8 mouse cellular contexts compared by ENCODE assay signal in the genomic region with DNA sequence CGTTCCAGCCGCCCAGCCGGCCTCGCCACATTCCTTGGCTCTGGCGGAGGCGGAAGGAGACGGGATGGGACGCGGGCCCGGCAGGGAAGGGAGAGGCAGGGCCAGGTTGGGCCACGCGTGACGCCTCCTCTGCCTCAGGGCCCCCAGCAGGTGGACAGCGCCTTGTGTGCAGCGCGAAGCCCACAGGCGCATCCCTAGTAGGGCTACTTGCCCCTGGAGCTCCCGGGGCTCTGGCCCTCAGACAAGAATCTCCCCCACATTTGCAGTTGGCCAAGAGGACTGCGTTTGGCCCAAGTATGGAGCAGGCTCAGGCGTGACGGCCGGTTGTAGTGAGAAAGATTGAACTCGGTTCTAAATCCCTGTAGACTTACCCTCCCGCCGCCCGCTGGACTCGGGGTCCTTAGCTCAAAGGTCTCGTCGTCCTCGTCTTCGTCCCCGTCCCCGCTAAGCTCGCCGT. TPM values are rescaled to one million over a fixed set of nuclear protein-coding genes. Genes with fewer than 3 reads are reported as not detected.
DNase-seq lines count a peak whose midpoint lies in the region; ATAC-seq and TF ChIP-seq lines count a peak whose summit lies in the region.

A gene (plus strand): TSS at position 170 of the 457 bp plus-strand sequence.

- peak within 1 kb of the TSS; percentile 63 for H3K9ac ChIP-seq in forebrain, postnatal 0 days
- peak within 1 kb of the TSS; percentile 78 for H3K9ac ChIP-seq in hindbrain, embryonic 16.5 days (ENCODE audit: low read depth, low read length)
- H3K9ac ChIP-seq in limb, embryonic 11.5 days (ENCODE audit: low read length), result peak within 1 kb of the TSS; percentile 45
- peak within 1 kb of the TSS; percentile 64 for H3K9ac ChIP-seq in midbrain, postnatal 0 days (replicated peaks; ENCODE audit: low read length, poor library complexity, severe bottlenecking)

- peak within 1 kb of the TSS; percentile 71 for H3K4me3 ChIP-seq in forebrain, postnatal 0 days (ENCODE audit: low read depth, low read length)
- peak within 1 kb of the TSS; percentile 69 for H3K4me3 ChIP-seq in hindbrain, embryonic 16.5 days (ENCODE audit: low read length)
- peak within 1 kb of the TSS; percentile 61 for H3K4me3 ChIP-seq in limb, embryonic 11.5 days (ENCODE audit: low read depth, low read length)
- peak within 1 kb of the TSS; percentile 65 for H3K4me3 ChIP-seq in midbrain, postnatal 0 days (ENCODE audit: low read depth, low read length)

- peak within 1 kb of the TSS; percentile 61 for H3K4me2 ChIP-seq in forebrain, postnatal 0 days (ENCODE audit: low read depth)
- peak within 1 kb of the TSS; percentile 90 for H3K4me2 ChIP-seq in hindbrain, embryonic 16.5 days (ENCODE audit: low read length)
- peak within 1 kb of the TSS; percentile 94 for H3K4me2 ChIP-seq in limb, embryonic 11.5 days (ENCODE audit: low read depth, severe bottlenecking)
- peak within 1 kb of the TSS; percentile 91 for H3K4me2 ChIP-seq in midbrain, postnatal 0 days (ENCODE audit: low read depth, low read length, poor library complexity, severe bottlenecking)

- H3K27me3 ChIP-seq in forebrain, postnatal 0 days (ENCODE audit: insufficient read depth, low read length), result peaks cover 52% of the 10 kb centered on the region
- peaks cover 32% of the 10 kb centered on the region for H3K27me3 ChIP-seq in hindbrain, embryonic 16.5 days (replicated peaks; ENCODE audit: control insufficient read depth, insufficient read depth, low read length)
- H3K27me3 ChIP-seq in limb, embryonic 11.5 days (ENCODE audit: control insufficient read depth, insufficient read depth, low read length), result peaks cover 77% of the 10 kb centered on the region
- peaks cover 33% of the 10 kb centered on the region for H3K27me3 ChIP-seq in midbrain, postnatal 0 days (ENCODE audit: insufficient read depth, low read length)

- H3K4me1 ChIP-seq in forebrain, postnatal 0 days (ENCODE audit: insufficient read depth), result peaks cover 18% of the 10 kb centered on the region
- H3K4me1 ChIP-seq in hindbrain, embryonic 16.5 days (ENCODE audit: control insufficient read depth, insufficient read depth, low read depth, low read length), result peaks cover 56% of the 10 kb centered on the region
- peaks cover 37% of the 10 kb centered on the region for H3K4me1 ChIP-seq in limb, embryonic 11.5 days (ENCODE audit: control insufficient read depth, insufficient read depth, low read length)
- peaks cover 27% of the 10 kb centered on the region for H3K4me1 ChIP-seq in midbrain, postnatal 0 days (ENCODE audit: insufficient read depth, low read length)

- under 1% methylated on average over 35 of the region's 35 CpGs for WGBS in forebrain, postnatal 0 days
- 0% methylated on average over 27 of the region's 35 CpGs for WGBS in hindbrain, embryonic 16.5 days
- 1% methylated on average over 35 of the region's 35 CpGs for WGBS in limb, embryonic 11.5 days
- 0% methylated on average over 30 of the region's 35 CpGs for WGBS in midbrain, postnatal 0 days

- TF ChIP-seq CTCF in forebrain, postnatal 0 days (IDR thresholded peaks at IDR 0.05; ENCODE audit: low read depth), result no peak
- no peak for TF ChIP-seq CTCF in midbrain, postnatal 0 days (IDR thresholded peaks at IDR 0.05)

- no peaks in the 10 kb centered on the region for H3K9me3 ChIP-seq in forebrain, postnatal 0 days (ENCODE audit: low read length)
- no peaks in the 10 kb centered on the region for H3K9me3 ChIP-seq in hindbrain, embryonic 16.5 days (ENCODE audit: control insufficient read depth, low read length)
- no peaks in the 10 kb centered on the region for H3K9me3 ChIP-seq in limb, embryonic 11.5 days (ENCODE audit: control insufficient read depth, low read length)
- no peaks in the 10 kb centered on the region for H3K9me3 ChIP-seq in midbrain, postnatal 0 days (ENCODE audit: low read length)

- DNase-seq in cerebellum, adult 11-12 months, result peak; percentile 83
- DNase-seq in adrenal gland, postnatal 36 days, result peak; percentile 79 to 82
- no peak for DNase-seq in forebrain, postnatal 0 days
- DNase-seq in limb, embryonic 11.5 days (ENCODE audit: low spot score), result peak; percentile 60
- DNase-seq in midbrain, postnatal 0 days (ENCODE audit: low spot score), result peak; percentile 37

- no peak for ATAC-seq in cerebellum, adult (ENCODE audit: insufficient number of reproducible peaks, low FRiP score, low TSS enrichment)
- ATAC-seq in forebrain, postnatal 0 days, result no peak
- ATAC-seq in hindbrain, embryonic 16.5 days, result no peak
- ATAC-seq in limb, embryonic 11.5 days (ENCODE audit: insufficient number of reproducible peaks, low FRiP score, low TSS enrichment, low read depth), result no peak
- no peak for ATAC-seq in midbrain, postnatal 0 days (ENCODE audit: low FRiP score)
- ATAC-seq in inflammation-experienced regulatory T-cells, adult 6 months, result no peak

- peak within 1 kb of the TSS; percentile 64; the same call in 1 of the 2 replicates for H3K27ac ChIP-seq in forebrain, postnatal 0 days (ENCODE audit: low read depth, low read length)
- peak within 1 kb of the TSS; percentile 82 for H3K27ac ChIP-seq in hindbrain, embryonic 16.5 days (ENCODE audit: low read depth, low read length)
- no peak within 1 kb of the TSS for H3K27ac ChIP-seq in limb, embryonic 11.5 days (replicated peaks; ENCODE audit: low read depth, low read length)
- peak within 1 kb of the TSS; percentile 74 for H3K27ac ChIP-seq in midbrain, postnatal 0 days (ENCODE audit: low read depth, low read length)

- H3K36me3 ChIP-seq in forebrain, postnatal 0 days (ENCODE audit: insufficient read depth), result peaks cover 9% of the 10 kb centered on the region
- peaks cover 9% of the 10 kb centered on the region for H3K36me3 ChIP-seq in hindbrain, embryonic 16.5 days (ENCODE audit: control insufficient read depth, insufficient read depth, low read length)
- no peaks in the 10 kb centered on the region; the same call in 1 of the 2 replicates for H3K36me3 ChIP-seq in limb, embryonic 11.5 days (ENCODE audit: control insufficient read depth, insufficient read depth, low read length)
- H3K36me3 ChIP-seq in midbrain, postnatal 0 days (ENCODE audit: insufficient read depth, low read length), result peaks cover 20% of the 10 kb centered on the region

RNA-seq across cellular contexts. Expression of the gene that starts here (rescaled TPM):
- 1 to 10 TPM; 4.6 to 4.9 TPM for total RNA-seq in adrenal gland, postnatal 36 days (2021)
- 3.0 and 3.5 TPM in 2 replicates for total RNA-seq in forebrain, postnatal 0 days (2014; rRNA removed)
- polyA plus RNA-seq in forebrain, postnatal 0 days (2015; fragmentation: Nextera tagmentation; extraction: Ambion mirVana), result 0.35 and 1.1 TPM in 2 replicates
- polyA plus RNA-seq in hindbrain, embryonic 16.5 days (2015; fragmentation: Nextera tagmentation; extraction: Ambion mirVana), result 8.7 and 11.2 TPM in 2 replicates
- 0.04 and 0.21 TPM in 2 replicates for polyA plus RNA-seq in limb, embryonic 11.5 days (2014; fragmentation: Nextera tagmentation; extraction: Ambion mirVana)
- total RNA-seq in midbrain, postnatal 0 days (2014; rRNA removed), result 12.5 and 15.0 TPM in 2 replicates
- 3.0 and 3.2 TPM in 2 replicates for polyA plus RNA-seq in midbrain, postnatal 0 days (2015; fragmentation: Nextera tagmentation; extraction: Ambion mirVana)
- polyA plus RNA-seq in inflammation-experienced regulatory T-cells, adult 6 months (2017; shearing (Covaris generic)), result under 1 TPM in 2 of 3 experiments, not detected in 1; 0.09 to 0.15 TPM

Comparison
In these comparisons a context has a peak if more than half of its experiments do, and no peak if none do; other contexts are left out.
1. Peak in DNase-seq, H3K4me3 ChIP-seq, H3K9ac ChIP-seq and H3K4me2 ChIP-seq in limb, embryonic 11.5 days; RNA of the gene not detected or under 1 TPM.